Mouse (Mus musculus) forebrain, embryonic 11.5 days (tissue): ENCODE measurements around the gene Ccdc173. TPM values are rescaled to one million over a fixed set of nuclear protein-coding genes. Genes with fewer than 3 reads are reported as not detected.
"Not testable (repeated sequence)": the region's sequence is repeated elsewhere in the genome, so short reads cannot be mapped to it uniquely, and the experiment has no call there.

Experiments used
- ATAC-seq: fragments of 200-750 bp; cut with Nextera tagmentation; replicated peaks from 2 replicates; pipeline ENCODE4 v1.8.0; 2017; ENCODE audit warnings: moderate TSS enrichment; ENCODE audit not compliant: low FRiP score
- DNase-seq: peaks from one replicate; pipeline ENCODE4 v3.0.0-alpha.2; 2017; ENCODE audit warnings: low spot score
- H3K27ac ChIP-seq: fragments of 300-500 bp; sonication (generic); 2 replicates; pipeline ENCODE4 v1.5.1; 2014; ENCODE audit warnings: low read depth, low read length
- H3K27me3 ChIP-seq: fragments of 300-500 bp; sonication (generic); 2 replicates; pipeline ENCODE4 v1.6.1; 2014; ENCODE audit warnings: mild to moderate bottlenecking, low read length, mixed read lengths; ENCODE audit not compliant: control insufficient read depth, insufficient read depth
- H3K36me3 ChIP-seq: fragments of 300-500 bp; sonication (generic); 2 replicates; pipeline ENCODE4 v1.6.1; 2014; ENCODE audit warnings: mild to moderate bottlenecking, low read length, moderate library complexity, mixed read lengths; ENCODE audit not compliant: control insufficient read depth, insufficient read depth
- H3K4me1 ChIP-seq: fragments of 300-500 bp; sonication (generic); replicated peaks from 2 replicates; pipeline ENCODE4 v1.6.1; 2014; ENCODE audit warnings: low read length, mixed read lengths; ENCODE audit not compliant: control insufficient read depth, insufficient read depth
- H3K4me2 ChIP-seq: fragments of 300-500 bp; sonication (generic); 2 replicates; pipeline ENCODE4 v1.6.1; 2014; ENCODE audit warnings: low read depth, mild to moderate bottlenecking, low read length, moderate library complexity, mixed read lengths; ENCODE audit not compliant: severe bottlenecking
- H3K4me3 ChIP-seq: fragments of 300-500 bp; sonication (generic); 2 replicates; pipeline ENCODE4 v1.5.1; 2014; ENCODE audit warnings: low read depth, low read length
- H3K9ac ChIP-seq: fragments of 300-500 bp; sonication (generic); 2 replicates; pipeline ENCODE4 v1.6.1; 2014; ENCODE audit warnings: low read length
- H3K9me3 ChIP-seq: fragments of 300-500 bp; sonication (generic); 2 replicates; pipeline ENCODE4 v1.6.1; 2016; ENCODE audit warnings: low read length, mixed read lengths; ENCODE audit not compliant: control insufficient read depth
- WGBS: fragments of 180-500 bp; shearing (Covaris S2); extraction: QIAGEN DNeasy Blood & Tissue Kit; methylation state at CpG from one replicate; pipeline ENCODE4 v1.1.7; 2014; 5-methylcytosine and 5-hydroxymethylcytosine counted together
- polyA plus RNA-seq: library from polyadenylated mRNA; unstranded; fragments of >200 nt; fragmentation: Nextera tagmentation; extraction: Ambion mirVana; gene quantifications from 2 replicates; pipeline ENCODE4 v1.2.1, GENCODE M21; 2014

The Ccdc173 gene
- polyA plus RNA-seq, 1 experiment from 2014 or later = 4.8 TPM

DNA sequence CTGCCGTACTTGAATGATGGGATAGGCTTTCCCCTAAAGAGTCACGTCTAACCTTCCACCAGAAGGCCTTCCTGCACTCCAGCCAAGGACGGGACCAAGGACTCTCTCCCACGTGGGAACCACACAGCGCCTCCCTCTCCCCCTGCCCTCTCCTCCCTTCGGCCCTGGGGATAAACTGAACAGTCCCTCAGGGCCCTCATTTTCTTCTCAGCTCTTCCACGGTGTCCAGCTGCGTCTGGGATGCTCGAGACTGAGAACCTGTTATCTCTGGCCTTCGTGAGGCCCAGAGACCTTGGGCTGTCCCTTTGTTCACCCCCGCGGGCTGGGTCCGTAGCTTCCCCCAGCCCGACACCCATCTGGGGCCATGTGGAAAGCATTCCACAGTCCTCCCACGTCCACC is 20.8 kb upstream of the Ccdc173 start:
- Histone ChIP-seq H3K9me3 (no peaks in the 10 kb centered on the region), H3K27me3 (no peaks in the 10 kb centered on the region), H3K27ac (no peak overlapping the region), H3K4me3 (no peak overlapping the region), H3K9ac (no peak overlapping the region), H3K36me3 (no peaks in the 10 kb centered on the region), H3K4me1 (no peaks in the 10 kb centered on the region), H3K4me2 (no peak overlapping the region)
- ATAC-seq (no peak), DNase-seq (no peak)
- 71% methylated on average over 15 of the region's 15 CpGs for WGBS

DNA sequence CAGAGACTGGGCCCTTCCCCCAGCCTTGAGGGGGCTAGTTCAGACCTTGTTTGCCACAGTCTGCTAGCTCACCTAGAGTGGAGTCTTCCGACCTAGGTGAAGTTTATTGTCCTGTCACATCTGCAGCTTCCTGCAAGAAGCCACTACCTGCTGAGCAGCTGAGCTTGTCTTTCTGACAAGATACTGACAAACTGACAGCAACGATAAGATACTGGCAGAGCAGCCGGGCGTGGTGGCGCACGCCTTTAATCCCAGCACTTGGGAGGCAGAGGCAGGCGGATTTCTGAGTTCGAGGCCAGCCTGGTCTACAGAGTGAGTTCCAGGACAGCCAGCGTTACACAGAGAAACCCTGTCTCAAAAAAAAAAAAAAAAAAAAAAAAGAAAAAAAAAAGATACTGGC is 15.3 kb upstream of the Ccdc173 start:
- H3K27me3 ChIP-seq, H3K9me3 ChIP-seq, H3K4me1 ChIP-seq, H3K36me3 ChIP-seq, DNase-seq, ATAC-seq, H3K4me2 ChIP-seq, H3K27ac ChIP-seq, H3K4me3 ChIP-seq, H3K9ac ChIP-seq: not testable (repeated sequence)
- 91% methylated on average over 8 of the region's 9 CpGs for WGBS

DNA sequence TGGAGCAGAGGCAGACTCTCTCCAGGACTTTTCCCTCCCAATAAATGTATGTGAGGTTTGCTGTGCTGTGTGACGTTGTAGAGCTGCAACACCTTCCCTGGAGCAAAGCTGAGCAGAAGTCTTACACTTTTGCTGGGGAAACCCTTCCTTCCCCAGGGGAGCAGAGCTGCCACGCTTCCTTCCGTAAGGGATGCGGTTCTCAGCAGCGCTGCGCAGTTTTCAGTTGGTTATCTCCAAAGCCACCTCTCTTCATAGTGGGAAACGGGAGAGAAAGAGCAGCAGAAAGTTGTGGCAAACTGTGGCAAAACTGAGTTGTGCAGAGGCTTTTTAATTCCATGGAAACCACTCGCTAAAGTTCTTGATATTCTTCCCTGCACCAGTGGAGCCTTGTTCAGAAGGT is 14.4 kb upstream of the Ccdc173 start:
- Histone ChIP-seq H3K9me3 (no peaks in the 10 kb centered on the region), H3K36me3 (no peaks in the 10 kb centered on the region), H3K9ac (no peak overlapping the region), H3K4me3 (no peak overlapping the region), H3K27me3 (no peaks in the 10 kb centered on the region), H3K27ac (no peak overlapping the region), H3K4me2 (no peak overlapping the region), H3K4me1 (no peaks in the 10 kb centered on the region)
- no peak for DNase-seq
- no peak for ATAC-seq
- 72% methylated on average over 8 of the region's 8 CpGs for WGBS

DNA sequence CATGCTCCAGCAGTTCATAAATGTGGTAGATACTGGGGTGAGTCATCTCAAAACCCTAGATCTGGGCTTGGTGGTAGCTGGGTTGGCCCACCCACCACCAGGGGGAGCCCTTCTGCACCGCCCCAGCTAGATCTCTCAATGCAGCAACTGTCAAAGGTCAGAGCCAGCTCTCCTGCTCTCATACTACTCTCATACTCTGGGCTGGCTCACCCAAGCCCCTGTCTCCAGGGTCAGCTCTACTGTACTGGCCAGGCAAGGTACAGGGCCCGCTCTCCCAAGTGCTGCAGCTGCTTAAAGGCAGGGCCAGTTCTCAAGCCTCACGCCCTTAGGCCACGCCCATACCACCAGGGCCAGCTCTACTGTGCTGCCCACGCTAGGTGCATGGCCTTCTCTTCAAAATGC is 13.5 kb upstream of the Ccdc173 start:
- Histone ChIP-seq H3K4me2 (no peak overlapping the region), H3K4me1 (no peaks in the 10 kb centered on the region), H3K9me3 (no peaks in the 10 kb centered on the region), H3K9ac (no peak overlapping the region), H3K36me3 (no peaks in the 10 kb centered on the region), H3K27me3 (no peaks in the 10 kb centered on the region), H3K27ac (no peak overlapping the region), H3K4me3 (no peak overlapping the region)
- ATAC-seq (peak; percentile 46; the same call in 1 of the 2 replicates), DNase-seq (peak; percentile 65)
- WGBS = 58% methylated on average over 5 of the region's 5 CpGs

DNA sequence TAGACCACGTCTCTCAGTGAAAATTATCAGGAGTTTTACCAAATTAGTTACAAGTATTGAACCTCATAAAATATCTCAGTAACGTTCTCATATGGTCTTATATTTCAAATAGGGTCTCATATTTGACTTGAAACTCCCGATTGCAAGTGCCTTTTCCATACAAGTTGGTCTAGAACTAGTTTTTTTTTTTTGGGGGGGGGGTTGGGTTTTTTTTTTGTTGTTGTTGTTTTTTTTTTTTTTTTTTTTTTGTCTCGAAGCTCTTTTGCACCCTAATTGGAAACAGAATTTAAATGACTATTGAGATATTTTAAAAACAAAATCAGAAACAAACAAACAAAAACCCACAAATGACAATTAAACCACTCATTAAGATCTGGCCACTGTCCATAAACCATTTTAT is 1.3 kb upstream of the Ccdc173 start:
- WGBS = 77% methylated on average over 4 of the region's 4 CpGs
- Histone ChIP-seq H3K4me1 (no peaks in the 10 kb centered on the region), H3K9ac (no peak overlapping the region; the same call in 1 of the 2 replicates), H3K27me3 (no peaks in the 10 kb centered on the region), H3K4me3 (0 out of 2 replicates have a peak overlapping the region, but pooled peaks have one; percentile 49), H3K4me2 (peak overlapping the region; percentile 81), H3K36me3 (peaks cover 3% of the 10 kb centered on the region; the same call in 1 of the 2 replicates), H3K9me3 (no peaks in the 10 kb centered on the region), H3K27ac (no peak overlapping the region)
- ATAC-seq = no peak
- no peak for DNase-seq

DNA sequence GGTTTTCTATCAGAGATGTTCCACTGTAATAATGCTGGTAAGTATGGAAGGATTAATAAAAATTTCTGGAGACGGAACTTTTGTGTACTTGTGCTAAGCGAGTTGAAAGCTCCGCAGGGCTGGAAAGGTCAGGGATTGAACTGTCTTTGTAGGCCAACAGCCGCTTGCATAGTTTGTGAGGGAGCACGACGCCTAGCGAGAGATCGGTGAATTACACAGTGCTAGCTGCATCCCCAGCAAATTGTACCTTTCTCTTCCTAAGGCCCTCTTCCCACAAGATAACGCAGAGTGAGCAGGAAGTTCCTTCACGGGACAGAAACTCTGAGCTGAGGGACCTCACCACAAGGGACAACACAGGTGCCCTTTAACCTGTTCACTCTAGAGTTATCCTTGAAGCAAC is 910 bp upstream of the Ccdc173 start:
- H3K9ac ChIP-seq = peak overlapping the region; percentile 13
- ATAC-seq (peak; percentile 44), DNase-seq (peak; percentile 92)
- H3K27ac ChIP-seq = no peak overlapping the region
- no peaks in the 10 kb centered on the region for H3K9me3 ChIP-seq
- peak overlapping the region; percentile 81 for H3K4me2 ChIP-seq
- no peaks in the 10 kb centered on the region for H3K4me1 ChIP-seq
- H3K36me3 ChIP-seq = no peaks in the 10 kb centered on the region; the same call in 1 of the 2 replicates
- H3K27me3 ChIP-seq = no peaks in the 10 kb centered on the region
- H3K4me3 ChIP-seq = peak overlapping the region; percentile 49
- WGBS = under 1% methylated on average over 10 of the region's 10 CpGs

DNA sequence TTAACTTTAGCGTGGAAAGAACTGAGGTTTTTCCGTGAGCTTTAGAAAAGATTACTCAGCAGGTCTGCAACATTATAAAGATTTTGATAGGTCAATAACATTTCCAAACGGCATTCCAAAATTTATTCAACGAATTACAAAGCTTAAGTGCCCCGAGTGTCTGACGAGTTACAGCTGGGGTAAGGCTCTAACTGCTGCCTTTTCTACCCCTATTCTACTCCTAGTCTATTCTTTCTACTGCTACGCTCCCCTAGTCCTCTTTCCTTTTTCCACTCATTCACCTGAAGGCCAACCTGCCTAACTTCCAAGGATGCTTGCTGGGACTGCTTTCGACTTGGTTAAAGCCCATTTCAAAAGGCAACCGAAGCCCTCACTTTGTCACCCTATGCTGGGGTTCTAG is 401 bp downstream of the Ccdc173 start:
- Histone ChIP-seq H3K36me3 (no peaks in the 10 kb centered on the region; the same call in 1 of the 2 replicates), H3K9me3 (no peaks in the 10 kb centered on the region), H3K9ac (peak overlapping the region; percentile 65), H3K27ac (no peak overlapping the region), H3K4me3 (peak overlapping the region; percentile 49), H3K27me3 (no peaks in the 10 kb centered on the region), H3K4me2 (peak overlapping the region; percentile 81), H3K4me1 (no peaks in the 10 kb centered on the region)
- DNase-seq = no peak
- peak; percentile 50 for ATAC-seq
- WGBS = 30% methylated on average over 9 of the region's 9 CpGs

DNA sequence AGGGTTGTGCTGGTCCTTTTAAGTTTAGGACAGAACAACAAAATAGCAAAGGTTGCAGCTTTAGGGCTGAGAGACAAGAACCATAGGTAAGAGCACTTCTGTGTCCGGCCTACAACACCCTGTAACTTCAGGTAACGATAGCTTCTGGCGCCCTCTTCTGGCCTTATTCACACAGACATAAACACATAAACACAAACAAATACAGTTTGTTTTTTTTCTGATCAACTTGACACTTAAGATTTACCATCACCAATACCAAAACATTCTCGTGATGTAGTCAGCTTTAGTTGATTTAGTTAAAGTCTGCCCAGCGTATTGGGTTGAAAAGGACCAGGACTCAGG is 10.6 kb downstream of the Ccdc173 start:
- H3K4me1 ChIP-seq = no peaks in the 10 kb centered on the region
- no peak overlapping the region for H3K9ac ChIP-seq
- H3K27ac ChIP-seq = no peak overlapping the region
- H3K36me3 ChIP-seq = no peaks in the 10 kb centered on the region
- no peaks in the 10 kb centered on the region for H3K27me3 ChIP-seq
- ATAC-seq = no peak
- no peak overlapping the region for H3K4me3 ChIP-seq
- H3K4me2 ChIP-seq = no peak overlapping the region
- 51% methylated on average over 5 of the region's 5 CpGs for WGBS
- H3K9me3 ChIP-seq = no peaks in the 10 kb centered on the region
- DNase-seq = no peak

DNA sequence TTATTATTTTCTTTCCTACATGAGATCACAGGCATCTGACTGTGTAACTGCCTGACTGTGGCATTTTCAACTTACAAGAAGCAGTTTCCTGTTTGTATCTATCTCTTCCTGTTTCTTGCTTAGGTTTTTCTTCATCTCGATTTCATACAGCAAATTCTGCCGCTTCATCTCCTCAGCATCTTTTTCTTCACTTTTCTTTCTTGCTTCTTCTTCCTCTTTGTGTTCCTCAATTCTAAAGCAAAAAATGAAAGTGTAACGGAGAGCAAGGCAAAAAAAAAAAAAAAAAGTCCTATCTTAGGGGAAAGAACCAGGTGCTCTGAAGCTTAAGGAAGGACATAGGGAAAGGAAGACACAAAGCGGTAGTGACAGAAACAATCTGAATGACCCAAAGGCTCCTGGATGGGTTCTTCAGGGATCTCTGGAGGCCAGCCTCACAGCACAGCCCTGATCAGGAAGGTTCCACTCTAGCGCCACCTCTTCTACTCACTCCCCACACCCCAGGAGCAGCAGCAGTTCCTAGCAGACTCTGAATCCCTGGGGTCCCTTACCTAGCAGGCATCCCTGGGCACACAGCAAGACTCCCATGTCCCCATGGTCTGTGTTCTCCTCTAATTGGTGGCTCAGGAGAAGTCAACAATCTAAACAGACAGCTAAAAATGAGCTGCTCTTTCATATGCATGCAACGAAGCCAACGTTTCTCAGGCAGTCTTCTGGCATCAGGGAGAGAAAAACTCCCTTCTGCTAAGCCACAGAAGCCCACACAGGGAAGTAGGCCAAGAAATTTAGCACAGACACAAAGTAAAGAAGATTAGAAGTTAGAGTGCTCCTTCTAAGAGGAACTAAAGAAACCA is 11.2 kb downstream of the Ccdc173 start:
- Histone ChIP-seq H3K36me3 (no peaks in the 10 kb centered on the region), H3K27me3 (no peaks in the 10 kb centered on the region), H3K4me1 (no peaks in the 10 kb centered on the region), H3K4me3 (no peak overlapping the region), H3K9me3 (no peaks in the 10 kb centered on the region), H3K27ac (no peak overlapping the region), H3K4me2 (no peak overlapping the region), H3K9ac (no peak overlapping the region)
- WGBS = 73% methylated on average over 7 of the region's 7 CpGs
- no peak for ATAC-seq
- no peak for DNase-seq
